Mouse (Mus musculus): ENCODE results near the gene 4921507P07Rik. TPM values are rescaled to one million over a fixed set of nuclear protein-coding genes. Genes with fewer than 3 reads are reported as not detected.

The 4921507P07Rik gene
- polyA plus RNA-seq (2015; fragmentation: Nextera tagmentation; extraction: Ambion mirVana), result 1.1 and 1.2 TPM in 2 replicates

DNA sequence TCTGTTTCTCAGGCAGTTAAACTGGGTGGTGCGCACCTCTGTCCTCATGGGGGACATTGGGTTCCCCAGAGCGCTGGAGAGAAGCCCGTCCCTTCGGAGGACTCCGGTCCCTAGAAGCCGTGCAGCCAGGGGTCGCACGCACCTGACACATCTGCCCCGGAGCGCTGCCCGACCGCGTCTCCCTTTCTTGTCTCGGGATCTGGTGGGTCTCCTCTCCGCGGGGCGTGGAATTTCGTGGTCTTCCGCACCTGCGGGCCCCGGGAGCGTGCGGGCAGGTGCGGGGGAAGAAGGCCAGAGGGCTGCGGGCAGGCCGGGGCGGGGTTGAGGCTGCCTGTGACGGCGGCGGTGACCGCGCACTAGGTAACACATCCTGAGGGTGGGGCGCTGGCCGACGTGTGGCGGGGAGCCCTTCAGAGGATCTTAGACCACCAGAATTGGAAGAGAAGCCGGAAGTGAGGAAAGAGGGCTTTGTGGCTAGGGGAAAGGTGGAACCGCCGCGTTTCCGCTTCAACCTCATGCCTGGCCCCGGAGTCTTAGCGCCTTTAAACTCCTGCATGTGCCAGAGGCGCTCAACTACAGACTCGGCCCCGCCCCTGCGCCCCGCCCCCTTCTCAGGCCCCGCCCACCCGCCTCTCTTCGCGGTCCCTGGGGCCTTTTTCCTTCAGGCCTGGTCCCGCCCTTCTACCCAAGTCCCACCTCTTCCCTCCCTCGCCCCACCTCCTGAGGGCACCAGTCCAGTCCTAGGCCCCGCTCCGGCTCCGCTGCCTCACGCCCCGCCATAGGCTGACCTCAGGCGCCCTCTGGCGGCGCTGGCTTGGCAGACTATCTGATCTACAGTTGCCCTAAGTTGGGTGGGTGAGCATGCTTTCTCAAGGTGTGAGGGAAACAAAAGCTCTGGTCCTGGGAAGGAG is at the start of gene 4921507P07Rik:
TSS of gene 4921507P07Rik (minus strand) at position 332 of the 911 bp plus-strand sequence.

GRCm38 (mm10) chr6:50566141-50566996 is 30.1 kb downstream of the 4921507P07Rik start, which contains the start of gene Cycs:
Gene Cycs, minus strand, starts transcription at chr6:50566538.

Small RNAs within 50 kb of the gene (microRNA-seq; reads per million reads assigned to microRNA genes)
- gene Mir6371, result not detected

Other genes starting within 250 kb of the 4921507P07Rik start
- gene Osbpl3, start 140.4 kb downstream of the 4921507P07Rik start, polyA plus RNA-seq (2015; fragmentation: Nextera tagmentation; extraction: Ambion mirVana), result 14.7 and 19.5 TPM in 2 replicates
- 66.1 and 72.2 TPM in 2 replicates for gene Cycs, start 30.1 kb downstream of the 4921507P07Rik start, polyA plus RNA-seq (2015; fragmentation: Nextera tagmentation; extraction: Ambion mirVana)
- gene Npvf, start 57.8 kb upstream of the 4921507P07Rik start, polyA plus RNA-seq (2015; fragmentation: Nextera tagmentation; extraction: Ambion mirVana), result not detected in 2 replicates

All from urinary bladder, postnatal 0 days (tissue).